Mouse (Mus musculus) midbrain, embryonic 13.5 days (tissue): Measurements from ENCODE around the gene Prickle2. TPM values are rescaled to one million over a fixed set of nuclear protein-coding genes. Genes with fewer than 3 reads are reported as not detected.

ENCODE experiments used
- ATAC-seq: fragments of 200-750 bp; cut with Nextera tagmentation; 2 replicates; pipeline ENCODE4 v1.8.0; 2017; ENCODE audit warnings: mild to moderate bottlenecking, moderate TSS enrichment, moderate library complexity
- H3K27ac ChIP-seq: fragments of 300-500 bp; sonication (generic); 2 replicates; pipeline ENCODE4 v1.5.1; 2015; ENCODE audit warnings: inconsistent platforms, mild to moderate bottlenecking, moderate library complexity
- H3K27me3 ChIP-seq: fragments of 300-500 bp; sonication (generic); 2 replicates; pipeline ENCODE4 v1.6.1; 2015; ENCODE audit warnings: mild to moderate bottlenecking, inconsistent platforms
- H3K36me3 ChIP-seq: fragments of 300-500 bp; sonication (generic); 2 replicates; pipeline ENCODE4 v1.6.1; 2015; ENCODE audit warnings: mild to moderate bottlenecking, inconsistent platforms
- H3K4me1 ChIP-seq: fragments of 300-500 bp; sonication (generic); replicated peaks from 2 replicates; pipeline ENCODE4 v1.6.1; 2015; ENCODE audit warnings: inconsistent platforms
- H3K4me2 ChIP-seq: fragments of 300-500 bp; sonication (generic); replicated peaks from 2 replicates; pipeline ENCODE4 v1.6.1; 2015; ENCODE audit warnings: moderate library complexity, mild to moderate bottlenecking, inconsistent platforms
- H3K4me3 ChIP-seq: fragments of 300-500 bp; sonication (generic); replicated peaks from 2 replicates; pipeline ENCODE4 v1.5.1; 2015; ENCODE audit warnings: mild to moderate bottlenecking, inconsistent platforms
- H3K9ac ChIP-seq: fragments of 300-500 bp; sonication (generic); replicated peaks from 2 replicates; pipeline ENCODE4 v1.6.1; 2015; ENCODE audit warnings: mild to moderate bottlenecking, inconsistent platforms
- H3K9me3 ChIP-seq: fragments of 300-500 bp; sonication (generic); 2 replicates; pipeline ENCODE4 v1.6.1; 2016; ENCODE audit warnings: mild to moderate bottlenecking, inconsistent platforms
- WGBS: fragments of 180-500 bp; shearing (Covaris S2); methylation state at CpG from one replicate; pipeline ENCODE4 v1.1.7; 2015; 5-methylcytosine and 5-hydroxymethylcytosine counted together
- polyA plus RNA-seq: library from polyadenylated mRNA; unstranded; fragments of >200 nt; fragmentation: Nextera tagmentation; extraction: Ambion mirVana; gene quantifications from 2 replicates; pipeline ENCODE4 v1.2.1, GENCODE M21; 2015

The Prickle2 gene
- 12.3 and 13.1 TPM in 2 replicates for polyA plus RNA-seq

- Histone ChIP-seq H3K9me3 (no peaks in the 10 kb centered on the region), H3K27ac (peak within 1 kb of the TSS; percentile 69), H3K9ac (peak within 1 kb of the TSS; percentile 80), H3K4me2 (peak within 1 kb of the TSS; percentile 79), H3K4me3 (peak within 1 kb of the TSS; percentile 67), H3K27me3 (peaks cover 62% of the 10 kb centered on the region), H3K4me1 (peaks cover 25% of the 10 kb centered on the region), H3K36me3 (no peaks in the 10 kb centered on the region)
- ATAC-seq: peak; percentile 93
- WGBS: 0% methylated on average over 24 of the region's 24 CpGs
Measured at GRCm38 (mm10) chr6:92706145-92706466, at the start of gene Prickle2. TSS of gene Prickle2 (minus strand) at chr6:92706155.

- H3K27ac ChIP-seq: no peak overlapping the region
- H3K9me3 ChIP-seq: no peaks in the 10 kb centered on the region
- no peak for ATAC-seq
- H3K36me3 ChIP-seq: no peaks in the 10 kb centered on the region
- no peaks in the 10 kb centered on the region for H3K27me3 ChIP-seq
- no peak overlapping the region for H3K4me3 ChIP-seq
- H3K4me2 ChIP-seq: no peak overlapping the region
- peaks cover 6% of the 10 kb centered on the region; the same call in 1 of the 2 replicates for H3K4me1 ChIP-seq
- no peak overlapping the region for H3K9ac ChIP-seq
- WGBS: 90% methylated on average over 2 of the region's 2 CpGs
Measured at GRCm38 (mm10) chr6:92752737-92753136, 46.8 kb upstream of the Prickle2 start.

- Histone ChIP-seq H3K27ac (no peak overlapping the region), H3K27me3 (no peaks in the 10 kb centered on the region), H3K36me3 (no peaks in the 10 kb centered on the region), H3K4me1 (peaks cover 6% of the 10 kb centered on the region; the same call in 1 of the 2 replicates), H3K9me3 (no peaks in the 10 kb centered on the region), H3K9ac (no peak overlapping the region), H3K4me3 (no peak overlapping the region), H3K4me2 (no peak overlapping the region)
- no peak for ATAC-seq
- 76% methylated on average over 4 of the region's 4 CpGs for WGBS
Measured at GRCm38 (mm10) chr6:92749420-92749819, 43.5 kb upstream of the Prickle2 start.

GRCm38 (mm10) chr6:92743605-92744004 lies 37.6 kb upstream of the Prickle2 start:
- 0 out of 2 replicates have a peak overlapping the region, but pooled peaks have one; percentile 13 for H3K4me3 ChIP-seq
- no peak overlapping the region for H3K27ac ChIP-seq
- ATAC-seq: peak; percentile 80
- H3K36me3 ChIP-seq: no peaks in the 10 kb centered on the region
- H3K4me1 ChIP-seq: 0 out of 2 replicates have a peak, but pooled peaks cover 3% of the 10 kb centered on the region
- H3K27me3 ChIP-seq: no peaks in the 10 kb centered on the region
- no peaks in the 10 kb centered on the region for H3K9me3 ChIP-seq
- H3K4me2 ChIP-seq: peak overlapping the region; percentile 33
- H3K9ac ChIP-seq: no peak overlapping the region
- WGBS: 17% methylated on average over 11 of the region's 11 CpGs

GRCm38 (mm10) chr6:92737116-92737515 lies 31.2 kb upstream of the Prickle2 start:
- Histone ChIP-seq H3K36me3 (no peaks in the 10 kb centered on the region), H3K27me3 (no peaks in the 10 kb centered on the region), H3K9ac (no peak overlapping the region), H3K27ac (no peak overlapping the region), H3K4me3 (no peak overlapping the region), H3K9me3 (0 out of 2 replicates have a peak, but pooled peaks cover 5% of the 10 kb centered on the region), H3K4me1 (no peaks in the 10 kb centered on the region), H3K4me2 (no peak overlapping the region)
- ATAC-seq: no peak
- 81% methylated on average over 1 of the region's 1 CpGs for WGBS

- H3K4me1 ChIP-seq: peaks cover 2% of the 10 kb centered on the region
- no peak for ATAC-seq
- no peak overlapping the region for H3K27ac ChIP-seq
- H3K4me2 ChIP-seq: no peak overlapping the region
- H3K9me3 ChIP-seq: 0 out of 2 replicates have a peak, but pooled peaks cover 5% of the 10 kb centered on the region
- H3K4me3 ChIP-seq: no peak overlapping the region
- H3K27me3 ChIP-seq: no peaks in the 10 kb centered on the region
- no peaks in the 10 kb centered on the region for H3K36me3 ChIP-seq
- H3K9ac ChIP-seq: no peak overlapping the region
Measured at GRCm38 (mm10) chr6:92733651-92734050, 27.7 kb upstream of the Prickle2 start.

GRCm38 (mm10) chr6:92728514-92728913 lies 22.6 kb upstream of the Prickle2 start:
- Histone ChIP-seq H3K9ac (peak overlapping the region; percentile 28; the same call in 1 of the 2 replicates), H3K36me3 (no peaks in the 10 kb centered on the region), H3K4me2 (no peak overlapping the region; the same call in 1 of the 2 replicates), H3K27me3 (no peaks in the 10 kb centered on the region), H3K4me1 (peaks cover 31% of the 10 kb centered on the region), H3K27ac (peak overlapping the region; percentile 70), H3K4me3 (no peak overlapping the region), H3K9me3 (no peaks in the 10 kb centered on the region)
- WGBS: 44% methylated on average over 7 of the region's 7 CpGs
- no peak for ATAC-seq

- 3% methylated on average over 10 of the region's 10 CpGs for WGBS
- Histone ChIP-seq H3K27ac (peak overlapping the region; percentile 70), H3K4me3 (no peak overlapping the region), H3K4me1 (peaks cover 31% of the 10 kb centered on the region), H3K9me3 (no peaks in the 10 kb centered on the region), H3K4me2 (no peak overlapping the region; the same call in 1 of the 2 replicates), H3K9ac (peak overlapping the region; percentile 28; the same call in 1 of the 2 replicates), H3K27me3 (no peaks in the 10 kb centered on the region), H3K36me3 (no peaks in the 10 kb centered on the region)
- ATAC-seq: no peak
Measured at GRCm38 (mm10) chr6:92728084-92728483, 22.1 kb upstream of the Prickle2 start.

- WGBS: 18% methylated on average over 7 of the region's 7 CpGs
- no peak overlapping the region for H3K4me2 ChIP-seq
- ATAC-seq: 0 out of 2 replicates have a peak, but pooled peaks have one; percentile 34
- H3K4me3 ChIP-seq: no peak overlapping the region
- H3K27me3 ChIP-seq: no peaks in the 10 kb centered on the region
- H3K4me1 ChIP-seq: peaks cover 31% of the 10 kb centered on the region
- H3K9me3 ChIP-seq: no peaks in the 10 kb centered on the region
- no peaks in the 10 kb centered on the region for H3K36me3 ChIP-seq
- no peak overlapping the region for H3K9ac ChIP-seq
- peak overlapping the region; percentile 14 for H3K27ac ChIP-seq
Measured at GRCm38 (mm10) chr6:92727351-92727986, 21.5 kb upstream of the Prickle2 start.

GRCm38 (mm10) chr6:92726121-92726520 lies 20.2 kb upstream of the Prickle2 start:
- Histone ChIP-seq H3K27ac (no peak overlapping the region), H3K4me3 (no peak overlapping the region), H3K9me3 (no peaks in the 10 kb centered on the region), H3K4me1 (peaks cover 31% of the 10 kb centered on the region), H3K9ac (no peak overlapping the region), H3K4me2 (no peak overlapping the region), H3K36me3 (no peaks in the 10 kb centered on the region), H3K27me3 (no peaks in the 10 kb centered on the region)
- no peak for ATAC-seq
- WGBS: 80% methylated on average over 5 of the region's 5 CpGs

- Histone ChIP-seq H3K9me3 (no peaks in the 10 kb centered on the region), H3K4me1 (peaks cover 31% of the 10 kb centered on the region), H3K4me3 (no peak overlapping the region), H3K27ac (peak overlapping the region; percentile 60; the same call in 1 of the 2 replicates), H3K27me3 (no peaks in the 10 kb centered on the region), H3K4me2 (no peak overlapping the region), H3K9ac (no peak overlapping the region), H3K36me3 (no peaks in the 10 kb centered on the region)
- ATAC-seq: no peak
- 39% methylated on average over 2 of the region's 2 CpGs for WGBS
Measured at GRCm38 (mm10) chr6:92724394-92724793, 18.4 kb upstream of the Prickle2 start.

- H3K9ac ChIP-seq: no peak overlapping the region
- no peaks in the 10 kb centered on the region for H3K27me3 ChIP-seq
- no peak overlapping the region for H3K4me2 ChIP-seq
- H3K4me1 ChIP-seq: no peaks in the 10 kb centered on the region
- no peak overlapping the region for H3K4me3 ChIP-seq
- no peaks in the 10 kb centered on the region for H3K9me3 ChIP-seq
- WGBS: 56% methylated on average over 3 of the region's 3 CpGs
- no peak overlapping the region for H3K27ac ChIP-seq
- ATAC-seq: no peak
- H3K36me3 ChIP-seq: no peaks in the 10 kb centered on the region
Measured at GRCm38 (mm10) chr6:92715806-92716205, 9.9 kb upstream of the Prickle2 start.
